Mouse (Mus musculus): ENCODE results near the gene Tssk4. TPM values are rescaled to one million over a fixed set of nuclear protein-coding genes. Genes with fewer than 3 reads are reported as not detected.

Gene Tssk4
- polyA plus RNA-seq (2012; rRNA removed) = 0.35 and 0.44 TPM in 2 replicates

GRCm38 (mm10) chr14:55649884-55650283, at the start of gene Tssk4:
Gene Tssk4 (plus strand): TSS chr14:55650184.

GRCm38 (mm10) chr14:55603271-55603632, 46.7 kb upstream of the Tssk4 start, which contains the start of gene Irf9:
Gene Irf9 (plus strand): TSS chr14:55603571.

GRCm38 (mm10) chr14:55617822-55618221, 32.2 kb upstream of the Tssk4 start, which contains the start of gene Rec8:
Gene Rec8 (plus strand): TSS chr14:55618037.

GRCm38 (mm10) chr14:55635523-55636007, 14.4 kb upstream of the Tssk4 start, which contains the start of gene Ipo4:
Gene Ipo4 (minus strand): TSS chr14:55635957.

GRCm38 (mm10) chr14:55637795-55638194, 12.2 kb upstream of the Tssk4 start, which contains the start of gene Gm49378:
Gene Gm49378 (minus strand): TSS chr14:55637895.

GRCm38 (mm10) chr14:55643060-55643907, 6.7 kb upstream of the Tssk4 start, which contains the start of gene Tm9sf1:
Gene Tm9sf1 (minus strand): TSS chr14:55643806.

GRCm38 (mm10) chr14:55659960-55660573, 10.1 kb downstream of the Tssk4 start, which contains the start of gene Mdp1:
Gene Mdp1 (minus strand): TSS chr14:55660508.

GRCm38 (mm10) chr14:55671833-55672740, 22.1 kb downstream of the Tssk4 start, which contains the start of the genes Gmpr2 and Nedd8:
Gene Gmpr2 (plus strand): TSS chr14:55671941.
Gene Nedd8 (minus strand): TSS chr14:55672124.

GRCm38 (mm10) chr14:55681160-55682117, 31.5 kb downstream of the Tssk4 start, which contains the start of gene Tinf2:
Gene Tinf2 (minus strand): TSS chr14:55681820.

Other genes with a start within 250 kb of the Tssk4 start
- gene Dhrs4, start 171.4 kb upstream of the Tssk4 start, polyA plus RNA-seq (2012; rRNA removed) = 45.3 and 46.0 TPM in 2 replicates
- gene Carmil3, start 159.5 kb upstream of the Tssk4 start, polyA plus RNA-seq (2012; rRNA removed) = 2.0 and 2.3 TPM in 2 replicates
- gene Cpne6, start 139.7 kb upstream of the Tssk4 start, polyA plus RNA-seq (2012; rRNA removed) = 0.06 and 0.08 TPM in 2 replicates
- gene Nrl, start 125.2 kb upstream of the Tssk4 start, polyA plus RNA-seq (2012; rRNA removed) = 0.01 TPM in 1 of 2 replicates, not detected in the other
- 21.6 and 22.1 TPM in 2 replicates for gene Pck2, start 109.9 kb upstream of the Tssk4 start, polyA plus RNA-seq (2012; rRNA removed)
- 29.4 and 35.9 TPM in 2 replicates for gene Dcaf11, start 90.2 kb upstream of the Tssk4 start, polyA plus RNA-seq (2012; rRNA removed)
- 0.76 and 0.83 TPM in 2 replicates for gene A730061H03Rik, start 89.8 kb upstream of the Tssk4 start, polyA plus RNA-seq (2012; rRNA removed)
- gene Fitm1, start 74.6 kb upstream of the Tssk4 start, polyA plus RNA-seq (2012; rRNA removed) = 0.20 and 0.69 TPM in 2 replicates
- gene Psme1, start 72.1 kb upstream of the Tssk4 start, polyA plus RNA-seq (2012; rRNA removed) = 49.6 and 57.9 TPM in 2 replicates
- gene Emc9, start 64.9 kb upstream of the Tssk4 start, polyA plus RNA-seq (2012; rRNA removed) = 17.8 and 19.8 TPM in 2 replicates
- gene Psme2, start 59.1 kb upstream of the Tssk4 start, polyA plus RNA-seq (2012; rRNA removed) = 63.6 and 64.0 TPM in 2 replicates
- gene Rnf31, start 58.5 kb upstream of the Tssk4 start, polyA plus RNA-seq (2012; rRNA removed) = 5.9 and 7.5 TPM in 2 replicates
- gene Irf9, start 46.6 kb upstream of the Tssk4 start, polyA plus RNA-seq (2012; rRNA removed) = 17.6 and 23.7 TPM in 2 replicates
- 1.7 and 2.1 TPM in 2 replicates for gene Rec8, start 32.1 kb upstream of the Tssk4 start, polyA plus RNA-seq (2012; rRNA removed)
- 24.1 TPM in 2 replicates for gene Ipo4, start 14.2 kb upstream of the Tssk4 start, polyA plus RNA-seq (2012; rRNA removed)
- 1.5 and 1.6 TPM in 2 replicates for gene Gm49378, start 12.3 kb upstream of the Tssk4 start, polyA plus RNA-seq (2012; rRNA removed)
- 25.0 and 29.3 TPM in 2 replicates for gene Tm9sf1, start 6.4 kb upstream of the Tssk4 start, polyA plus RNA-seq (2012; rRNA removed)
- 14.2 and 15.2 TPM in 2 replicates for gene Mdp1, start 10.3 kb downstream of the Tssk4 start, polyA plus RNA-seq (2012; rRNA removed)
- gene Gmpr2, start 21.8 kb downstream of the Tssk4 start, polyA plus RNA-seq (2012; rRNA removed) = 13.3 and 16.5 TPM in 2 replicates
- gene Nedd8, start 21.9 kb downstream of the Tssk4 start, polyA plus RNA-seq (2012; rRNA removed) = 177 and 195 TPM in 2 replicates
- 15.3 and 17.8 TPM in 2 replicates for gene Tinf2, start 31.6 kb downstream of the Tssk4 start, polyA plus RNA-seq (2012; rRNA removed)
- 2.4 and 2.5 TPM in 2 replicates for gene Tgm1, start 63.7 kb downstream of the Tssk4 start, polyA plus RNA-seq (2012; rRNA removed)
- 10.6 and 12.3 TPM in 2 replicates for gene Rabggta, start 72.1 kb downstream of the Tssk4 start, polyA plus RNA-seq (2012; rRNA removed)
- 27.6 and 31.2 TPM in 2 replicates for gene Dhrs1, start 95.5 kb downstream of the Tssk4 start, polyA plus RNA-seq (2012; rRNA removed)
- 12.2 and 15.0 TPM in 2 replicates for gene Nop9, start 95.5 kb downstream of the Tssk4 start, polyA plus RNA-seq (2012; rRNA removed)
- 36.1 and 38.6 TPM in 2 replicates for gene Cideb, start 108.3 kb downstream of the Tssk4 start, polyA plus RNA-seq (2012; rRNA removed)
- 0.57 and 0.65 TPM in 2 replicates for gene Ltb4r2, start 111.2 kb downstream of the Tssk4 start, polyA plus RNA-seq (2012; rRNA removed)
- gene Ltb4r1, start 115.8 kb downstream of the Tssk4 start, polyA plus RNA-seq (2012; rRNA removed) = 2.2 and 3.1 TPM in 2 replicates
- gene Adcy4, start 133.9 kb downstream of the Tssk4 start, polyA plus RNA-seq (2012; rRNA removed) = 0.86 and 0.99 TPM in 2 replicates
- 12.6 and 15.4 TPM in 2 replicates for gene Ripk3, start 138.7 kb downstream of the Tssk4 start, polyA plus RNA-seq (2012; rRNA removed)
- 0.71 and 1.5 TPM in 2 replicates for gene Nfatc4, start 173.0 kb downstream of the Tssk4 start, polyA plus RNA-seq (2012; rRNA removed)
- 1.6 and 1.7 TPM in 2 replicates for gene Nynrin, start 203.8 kb downstream of the Tssk4 start, polyA plus RNA-seq (2012; rRNA removed)
- 0.10 and 0.16 TPM in 2 replicates for gene Cbln3, start 234.2 kb downstream of the Tssk4 start, polyA plus RNA-seq (2012; rRNA removed)
- 7.3 and 8.4 TPM in 2 replicates for gene Khnyn, start 234.8 kb downstream of the Tssk4 start, polyA plus RNA-seq (2012; rRNA removed)